Mouse (Mus musculus): ENCODE data around the gene Lrp6.

Lrp6 gene

DNA sequence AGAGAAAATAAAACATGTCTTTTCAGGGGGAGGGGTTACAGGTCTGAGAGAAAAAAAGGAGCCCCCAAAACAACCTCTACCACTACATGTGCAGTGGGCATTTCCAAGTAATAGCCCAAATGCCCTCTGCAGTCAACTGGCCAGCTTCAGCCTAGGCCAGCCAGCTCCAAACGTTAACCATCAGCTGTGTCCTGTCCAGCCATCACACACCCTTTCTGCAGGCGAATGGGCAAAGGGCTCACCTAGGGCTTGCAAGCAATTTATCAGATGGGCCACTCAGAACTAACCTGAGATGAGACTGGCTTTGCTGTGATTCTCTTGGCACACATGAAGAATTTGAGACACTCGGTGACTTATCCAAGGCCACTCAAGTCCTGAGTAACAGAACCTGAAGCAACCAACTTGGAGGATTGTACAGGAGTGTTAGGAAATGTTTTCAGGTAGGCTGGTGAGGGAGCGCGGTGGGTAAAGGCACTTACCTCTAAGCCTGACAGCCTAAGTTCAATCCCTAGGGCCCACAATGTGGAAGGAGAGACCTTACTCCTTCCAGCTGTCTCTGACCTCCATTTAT is 1.3 kb upstream of the Lrp6 start:
- DNase-seq, result no peak

- no peak for DNase-seq
Measured at GRCm38 (mm10) chr6:134566248-134566817, 432 bp downstream of the Lrp6 start.

DNA sequence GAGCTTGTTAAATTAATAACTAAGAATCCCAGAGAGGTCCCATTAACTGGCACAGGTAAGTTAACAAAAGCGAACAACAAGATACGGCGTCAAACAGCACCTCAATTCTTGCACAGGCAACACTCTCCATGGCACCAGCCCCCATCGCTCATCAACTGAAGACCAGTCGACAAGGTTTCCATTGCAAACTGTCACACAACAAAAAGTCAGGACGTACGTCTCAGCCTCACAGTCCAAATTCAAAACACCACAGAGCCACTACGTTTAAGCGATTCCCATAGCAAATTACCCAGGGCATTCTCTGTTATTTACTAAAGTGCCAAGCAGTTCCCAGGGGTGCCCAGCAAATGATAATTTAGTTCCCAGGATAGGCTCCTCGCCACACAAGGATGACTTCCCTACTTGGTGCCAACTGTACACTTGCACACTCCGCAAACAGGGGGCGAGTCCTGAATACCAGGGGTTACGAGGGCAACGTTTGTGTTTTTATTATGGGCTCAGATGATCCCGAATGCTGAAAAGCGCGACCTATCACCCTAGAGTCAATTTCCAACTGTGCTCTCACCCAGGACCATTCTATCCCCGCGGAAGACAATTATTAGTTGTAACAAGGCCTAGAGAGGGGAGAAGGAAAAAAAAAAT is 1.0 kb downstream of the Lrp6 start:
- peak; percentile 13 to 22 for DNase-seq

- no peak for DNase-seq
Measured at GRCm38 (mm10) chr6:134564539-134564938, 2.2 kb downstream of the Lrp6 start.

DNA sequence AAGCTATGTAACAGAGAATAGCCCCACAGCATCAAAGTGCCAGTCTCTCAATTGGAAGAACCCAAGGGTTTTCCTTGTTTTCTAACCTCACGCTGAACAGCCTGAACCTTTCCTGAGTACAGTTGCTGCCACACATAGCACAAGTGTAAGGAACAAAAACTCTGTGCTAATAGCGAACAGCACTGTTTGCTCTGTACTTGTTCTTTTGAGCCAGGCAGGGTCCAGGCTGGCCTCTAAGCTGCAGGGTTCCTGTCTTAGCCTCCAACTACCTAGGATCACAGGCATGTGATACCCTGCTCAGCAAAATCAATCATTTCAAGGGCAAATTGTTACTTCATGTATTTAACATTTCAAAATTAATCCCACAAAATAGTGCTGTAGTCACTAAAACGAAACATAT is 7.1 kb downstream of the Lrp6 start:
- DNase-seq, result no peak

DNA sequence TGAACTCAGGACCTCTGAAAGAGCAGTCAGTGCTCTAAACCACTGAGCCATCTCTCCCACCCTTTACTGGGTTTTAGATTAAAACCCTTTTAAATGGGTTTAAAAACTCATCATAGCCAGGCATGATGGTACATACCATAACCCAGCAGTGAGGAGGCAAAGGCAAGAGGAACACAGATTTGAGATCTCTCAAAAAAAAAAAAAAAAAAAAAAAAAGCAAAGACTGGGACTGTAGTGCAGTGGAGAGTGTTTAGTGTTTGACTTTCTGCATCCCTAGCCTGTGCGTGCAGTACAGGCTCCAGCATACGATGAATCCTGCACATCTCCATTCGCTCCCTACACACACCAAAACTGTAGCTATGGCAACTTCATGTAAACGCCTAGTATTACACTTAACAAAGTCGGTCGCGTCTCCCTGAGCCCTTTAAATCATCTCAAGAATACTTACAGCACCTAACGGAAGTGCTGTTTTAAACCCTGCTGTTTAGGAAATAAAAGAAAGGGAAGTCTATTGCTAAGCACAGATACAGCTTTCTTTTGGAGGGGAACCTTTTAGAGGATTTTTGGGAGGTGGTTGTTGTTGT is 8.1 kb downstream of the Lrp6 start:
- no peak for DNase-seq

DNA sequence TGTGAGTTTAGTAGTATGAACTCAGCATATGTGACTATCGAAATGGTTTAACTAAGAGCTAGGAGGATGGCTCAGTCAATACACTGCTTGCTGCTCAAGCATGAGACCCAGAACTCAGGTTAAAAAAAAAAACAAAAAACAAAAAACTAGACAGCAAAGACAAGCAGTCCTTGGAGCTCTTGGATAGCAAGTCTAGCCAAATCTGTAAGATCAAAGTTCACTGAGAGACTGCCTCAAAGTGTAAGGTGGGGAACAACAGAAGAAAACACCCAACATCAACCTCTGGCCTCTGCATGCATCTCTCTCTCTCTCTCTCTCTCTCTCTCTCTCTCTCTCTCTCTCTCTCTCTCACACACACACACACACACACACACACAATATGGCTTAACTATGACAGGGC is 9.7 kb downstream of the Lrp6 start:
- no peak for DNase-seq

DNA sequence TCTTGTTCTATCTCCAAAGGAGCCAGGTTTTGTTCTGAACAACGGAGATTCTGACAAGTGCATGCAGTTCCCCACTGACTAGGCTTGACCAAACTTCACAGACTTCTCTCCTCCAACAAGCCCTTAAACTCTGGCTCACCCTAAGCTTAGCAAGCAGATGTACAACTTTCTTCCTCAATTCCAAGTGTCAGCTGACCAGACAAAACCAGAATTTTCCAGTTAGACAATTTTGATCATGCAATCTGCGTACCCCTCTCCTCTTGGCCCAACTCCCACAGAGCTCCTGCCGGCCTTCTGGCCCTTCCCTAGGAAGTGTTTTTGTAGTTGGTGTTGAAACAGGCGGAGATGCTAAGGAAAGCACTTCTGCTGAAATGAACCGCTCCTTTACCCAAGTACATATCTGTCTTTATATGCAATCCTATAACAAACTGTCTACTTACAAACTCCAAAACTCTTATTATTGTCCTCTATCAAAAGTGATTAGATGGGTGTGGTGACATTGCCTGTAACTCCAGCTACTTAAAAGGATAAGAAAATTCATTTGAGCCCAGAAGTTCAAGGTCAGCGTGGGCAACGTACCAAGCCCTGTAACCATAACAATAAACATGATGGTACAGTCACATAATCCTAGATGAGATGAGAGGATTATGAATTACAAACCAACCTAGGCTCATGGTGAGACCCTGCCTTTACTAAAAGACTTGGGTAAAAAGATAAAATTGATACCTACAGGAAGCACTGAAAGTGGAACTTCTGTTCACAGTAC is 10.4 kb downstream of the Lrp6 start:
- DNase-seq, result no peak

- DNase-seq, result no peak
Measured at GRCm38 (mm10) chr6:134555178-134555577, 11.6 kb downstream of the Lrp6 start.

- DNase-seq, result no peak
Measured at GRCm38 (mm10) chr6:134554230-134554629, 12.5 kb downstream of the Lrp6 start.

GRCm38 (mm10) chr6:134551007-134551406 is 15.8 kb downstream of the Lrp6 start:
- no peak for DNase-seq

DNA sequence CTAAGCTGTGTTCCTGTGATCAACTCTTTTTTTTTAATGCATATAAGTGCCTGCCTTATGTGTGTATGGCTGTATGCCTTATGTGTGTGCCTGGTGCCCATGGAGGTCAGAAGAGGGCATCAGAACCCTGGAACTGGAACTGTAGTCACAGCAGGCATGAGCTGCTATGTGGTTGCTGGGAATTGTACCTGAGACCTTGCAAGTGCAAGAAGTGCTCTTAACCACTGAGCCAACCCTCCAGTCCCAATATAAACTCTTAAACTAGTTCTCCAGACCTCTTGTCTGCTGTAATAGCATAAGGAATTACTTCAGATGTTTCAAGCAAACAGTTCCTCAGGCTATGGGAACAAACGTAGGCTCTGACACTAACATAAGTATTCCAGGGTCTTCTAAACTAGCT is 16.4 kb downstream of the Lrp6 start:
- no peak for DNase-seq

- no peak for DNase-seq
Measured at GRCm38 (mm10) chr6:134544843-134545242, 21.9 kb downstream of the Lrp6 start.

GRCm38 (mm10) chr6:134544093-134544492 is 22.7 kb downstream of the Lrp6 start:
- DNase-seq, result no peak

GRCm38 (mm10) chr6:134543607-134544006 is 23.2 kb downstream of the Lrp6 start:
- no peak for DNase-seq

DNA sequence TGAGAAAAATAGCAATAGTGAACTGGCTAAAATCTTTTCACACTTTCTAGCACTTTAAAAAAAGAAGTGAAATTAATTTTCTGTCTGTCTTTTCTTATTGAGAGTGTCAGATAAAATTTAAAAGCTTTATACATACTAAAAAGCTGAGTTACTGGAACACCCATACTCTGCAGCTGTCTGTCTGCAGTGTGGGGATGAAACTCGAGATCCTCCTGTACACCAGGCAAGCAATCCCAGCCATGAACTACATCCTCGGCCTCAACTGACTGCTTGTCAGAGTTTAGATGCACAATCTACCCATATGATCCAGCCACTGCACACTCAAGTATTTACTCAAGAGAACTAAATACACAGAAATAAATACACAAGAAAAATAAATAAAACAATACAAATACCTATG is 24.4 kb downstream of the Lrp6 start:
- DNase-seq, result no peak

DNA sequence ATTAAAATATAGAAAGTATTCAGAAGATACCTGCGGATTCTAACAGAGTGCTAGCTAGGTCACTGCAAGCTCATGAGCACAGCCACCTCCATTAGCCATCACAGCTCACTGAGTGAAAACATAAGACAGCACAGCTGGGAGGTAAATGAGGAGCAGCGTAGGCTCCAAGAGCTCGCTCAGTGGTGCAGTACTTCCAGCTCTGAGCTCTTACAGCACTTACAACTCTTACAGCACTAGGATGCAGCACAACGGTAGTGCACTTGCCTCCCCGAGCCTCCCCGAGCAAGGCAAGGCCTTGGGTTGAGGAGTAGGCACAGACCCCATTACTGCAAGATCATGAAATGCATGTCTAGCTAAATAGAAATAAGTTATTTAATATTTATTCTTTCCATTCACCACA is 26.6 kb downstream of the Lrp6 start:
- no peak for DNase-seq

DNA sequence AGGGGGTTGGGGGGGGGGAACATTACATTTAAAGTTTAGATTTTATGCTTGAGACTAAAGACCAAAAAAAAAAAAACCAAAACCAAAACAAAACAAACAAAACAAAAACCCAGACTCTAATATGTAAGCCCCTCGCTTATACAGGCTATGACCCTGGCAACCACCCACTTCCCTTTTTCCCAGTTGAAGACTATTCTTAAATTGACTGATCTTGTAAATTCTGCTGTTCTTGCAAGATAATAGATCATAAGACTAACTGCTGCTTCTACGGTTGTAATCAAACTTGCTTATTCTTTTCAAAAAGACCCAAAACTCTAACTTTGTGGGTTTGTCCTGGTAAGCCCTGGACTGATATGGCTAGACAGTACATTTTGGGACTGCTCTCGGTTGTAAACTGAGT is 27.3 kb downstream of the Lrp6 start:
- no peak for DNase-seq

DNA sequence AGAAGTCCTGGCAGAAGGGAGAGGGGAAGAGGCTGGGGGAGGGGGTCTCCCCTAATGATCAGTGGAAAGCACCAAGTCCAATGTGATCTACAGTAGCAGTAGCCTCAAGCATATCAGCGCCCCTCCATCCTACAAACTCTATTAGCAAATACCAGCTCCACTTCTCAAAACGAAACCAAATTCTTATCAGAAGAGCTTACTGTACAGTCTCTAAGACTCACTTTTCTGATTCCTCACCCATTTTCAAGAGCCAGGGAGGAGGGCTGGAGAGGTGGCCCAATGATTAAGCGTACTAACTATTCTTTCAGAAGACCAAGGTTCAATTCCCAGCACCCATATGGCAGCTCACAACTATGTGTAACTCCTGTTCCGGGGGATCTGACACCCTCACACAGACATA is 28.0 kb downstream of the Lrp6 start:
- DNase-seq, result no peak

DNA sequence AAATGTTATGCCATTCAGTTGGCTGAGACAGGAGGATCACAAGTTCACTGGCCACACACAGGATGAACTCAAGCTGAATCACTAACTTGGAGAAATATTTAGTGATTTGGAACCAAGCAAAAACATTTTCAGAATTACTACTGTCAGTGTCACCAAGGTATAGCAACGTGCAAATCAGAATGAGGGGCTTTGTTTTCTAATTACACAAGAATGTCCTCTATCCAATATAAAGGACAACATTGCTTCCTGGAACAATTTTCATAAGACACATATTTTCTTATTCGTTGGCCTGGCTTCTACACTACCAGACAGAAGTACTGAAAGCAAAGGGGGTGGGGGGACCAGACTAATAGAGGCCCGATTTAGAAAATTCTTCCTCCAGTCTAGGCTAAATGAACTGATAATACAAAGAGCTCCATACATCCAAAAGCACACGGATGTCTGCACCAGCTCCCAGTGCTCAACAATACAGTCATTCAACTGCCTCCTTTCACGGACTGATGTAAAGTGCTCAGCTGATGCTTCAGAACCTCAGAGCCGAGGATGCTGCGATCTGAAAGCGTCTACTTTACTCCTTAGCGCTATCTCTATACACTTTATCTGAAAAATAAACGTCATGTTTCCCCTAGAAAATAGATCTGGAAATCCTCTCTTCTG is 29.2 kb downstream of the Lrp6 start:
- no peak for DNase-seq

- DNase-seq, result no peak
Measured at GRCm38 (mm10) chr6:134535169-134535568, 31.6 kb downstream of the Lrp6 start.

- peak in 1 of 2 experiments; percentile 11 for DNase-seq
Measured at GRCm38 (mm10) chr6:134533021-134533420, 33.7 kb downstream of the Lrp6 start.

DNA sequence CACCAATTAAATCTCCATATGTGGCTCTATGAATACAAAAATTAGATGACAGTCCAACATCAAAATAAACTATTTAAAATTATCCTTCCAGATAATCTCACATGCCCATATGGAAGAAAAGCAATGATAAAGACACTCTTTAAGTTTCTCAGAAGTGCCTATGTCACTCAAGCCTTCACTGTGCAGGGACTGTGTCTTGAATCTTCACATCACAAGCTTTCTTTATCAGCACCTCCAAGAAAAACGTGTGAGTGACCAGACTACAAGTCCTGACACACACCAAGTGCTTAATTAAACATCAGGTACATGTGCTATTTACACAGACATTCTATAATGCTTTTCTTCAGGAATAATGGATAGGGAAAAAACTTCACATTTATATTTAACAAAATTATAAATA is 34.8 kb downstream of the Lrp6 start:
- DNase-seq, result no peak

All from thymus, postnatal 36 days (tissue).